Mouse (Mus musculus) forebrain, embryonic 13.5 days (tissue): ENCODE measurements around the gene Fam117a. TPM values are rescaled to one million over a fixed set of nuclear protein-coding genes. Genes with fewer than 3 reads are reported as not detected.
A peak's percentile ranks its signal among the peaks of the same experiment; 100 is the strongest.

Experiments used
- ATAC-seq: fragments of 200-750 bp; cut with Nextera tagmentation; 2 replicates; pipeline ENCODE4 v1.8.0; 2017
- H3K27ac ChIP-seq: fragments of 300-500 bp; sonication (generic); 2 replicates; pipeline ENCODE4 v1.5.1; 2015; ENCODE audit warnings: inconsistent platforms, mild to moderate bottlenecking, moderate library complexity
- H3K27me3 ChIP-seq: fragments of 300-500 bp; sonication (generic); 2 replicates; pipeline ENCODE4 v1.6.1; 2015; ENCODE audit warnings: mild to moderate bottlenecking, inconsistent platforms
- H3K36me3 ChIP-seq: fragments of 300-500 bp; sonication (generic); 2 replicates; pipeline ENCODE4 v1.6.1; 2015; ENCODE audit warnings: mild to moderate bottlenecking, inconsistent platforms; ENCODE audit not compliant: poor library complexity, severe bottlenecking
- H3K4me1 ChIP-seq: fragments of 300-500 bp; sonication (generic); 2 replicates; pipeline ENCODE4 v1.6.1; 2015; ENCODE audit warnings: inconsistent platforms
- H3K4me2 ChIP-seq: fragments of 300-500 bp; sonication (generic); 2 replicates; pipeline ENCODE4 v1.6.1; 2015; ENCODE audit warnings: inconsistent platforms, mild to moderate bottlenecking, moderate library complexity
- H3K4me3 ChIP-seq: fragments of 300-500 bp; sonication (generic); 2 replicates; pipeline ENCODE4 v1.5.1; 2015; ENCODE audit warnings: mild to moderate bottlenecking, inconsistent platforms
- H3K9ac ChIP-seq: fragments of 300-500 bp; sonication (generic); 2 replicates; pipeline ENCODE4 v1.6.1; 2015; ENCODE audit warnings: mild to moderate bottlenecking, inconsistent platforms
- H3K9me3 ChIP-seq: fragments of 300-500 bp; sonication (generic); replicated peaks from 2 replicates; pipeline ENCODE4 v1.6.1; 2016; ENCODE audit warnings: inconsistent platforms
- WGBS: fragments of 180-500 bp; shearing (Covaris S2); methylation state at CpG from one replicate; pipeline ENCODE4 v1.1.7; 2015; 5-methylcytosine and 5-hydroxymethylcytosine counted together
- polyA plus RNA-seq: library from polyadenylated mRNA; unstranded; fragments of >200 nt; fragmentation: Nextera tagmentation; extraction: Ambion mirVana; gene quantifications from 2 replicates; pipeline ENCODE4 v1.2.1, GENCODE M21; 2015

Fam117a gene
- polyA plus RNA-seq, 1 experiment from 2014 or later: 3.0 TPM

DNA sequence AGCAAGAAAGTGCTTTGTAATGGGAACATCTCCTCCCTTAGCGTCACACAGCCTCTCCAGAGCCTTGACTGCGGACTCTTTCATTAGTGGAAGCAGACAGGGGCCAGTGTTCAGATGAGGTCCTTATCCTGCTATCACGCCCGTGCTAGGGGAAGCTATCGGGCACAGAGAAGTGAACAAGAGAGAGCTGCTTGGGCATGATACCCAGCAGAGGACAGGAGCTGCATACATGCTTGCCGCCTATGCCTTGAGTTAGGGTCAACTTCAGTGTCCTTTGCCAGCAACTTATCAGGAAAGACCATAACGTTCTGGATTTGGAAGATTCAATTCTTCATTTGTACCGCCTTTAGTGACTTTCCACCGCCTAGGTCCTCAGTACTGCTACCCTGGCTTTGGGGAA lies 3.0 kb upstream of the Fam117a start:
- no peaks in the 10 kb centered on the region for H3K36me3 ChIP-seq
- WGBS: 84% methylated on average over 9 of the region's 9 CpGs
- H3K9ac ChIP-seq: no peak overlapping the region
- no peaks in the 10 kb centered on the region for H3K9me3 ChIP-seq
- no peak overlapping the region for H3K4me2 ChIP-seq
- no peak overlapping the region for H3K27ac ChIP-seq
- H3K4me1 ChIP-seq: peaks cover 7% of the 10 kb centered on the region; the same call in 1 of the 2 replicates
- ATAC-seq: no peak
- peaks cover 9% of the 10 kb centered on the region for H3K27me3 ChIP-seq
- H3K4me3 ChIP-seq: no peak overlapping the region

DNA sequence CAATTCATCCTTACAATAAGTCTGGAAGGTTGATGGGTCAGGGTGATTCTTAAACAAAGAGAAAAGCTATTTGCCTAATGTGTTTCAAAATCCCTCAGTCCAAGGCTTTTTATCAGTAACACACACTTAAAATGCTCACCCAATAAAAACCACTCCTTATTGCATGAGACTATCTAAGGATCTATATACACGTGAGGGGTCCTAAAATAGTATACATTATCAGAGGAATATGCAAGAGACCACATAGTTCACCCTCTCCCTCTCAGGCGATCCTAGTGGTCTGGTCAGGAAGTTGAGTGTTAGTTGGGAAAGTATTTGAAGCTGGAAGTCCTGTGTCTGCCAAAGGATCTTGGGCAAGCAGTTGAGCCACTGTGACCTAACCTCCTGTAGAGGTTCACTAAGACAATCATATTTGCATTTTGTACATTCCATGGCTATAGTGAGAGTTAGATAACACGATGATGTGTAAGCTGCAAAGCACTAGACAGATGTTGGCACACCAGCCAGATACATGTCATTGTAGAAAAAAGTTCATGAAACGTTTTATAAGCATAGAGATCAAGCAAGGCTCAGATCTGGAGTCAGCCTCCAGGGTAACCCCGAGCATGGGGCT lies 2.3 kb upstream of the Fam117a start:
- Histone ChIP-seq H3K4me2 (no peak overlapping the region), H3K4me1 (peaks cover 12% of the 10 kb centered on the region)
- WGBS: 63% methylated on average over 5 of the region's 5 CpGs

DNA sequence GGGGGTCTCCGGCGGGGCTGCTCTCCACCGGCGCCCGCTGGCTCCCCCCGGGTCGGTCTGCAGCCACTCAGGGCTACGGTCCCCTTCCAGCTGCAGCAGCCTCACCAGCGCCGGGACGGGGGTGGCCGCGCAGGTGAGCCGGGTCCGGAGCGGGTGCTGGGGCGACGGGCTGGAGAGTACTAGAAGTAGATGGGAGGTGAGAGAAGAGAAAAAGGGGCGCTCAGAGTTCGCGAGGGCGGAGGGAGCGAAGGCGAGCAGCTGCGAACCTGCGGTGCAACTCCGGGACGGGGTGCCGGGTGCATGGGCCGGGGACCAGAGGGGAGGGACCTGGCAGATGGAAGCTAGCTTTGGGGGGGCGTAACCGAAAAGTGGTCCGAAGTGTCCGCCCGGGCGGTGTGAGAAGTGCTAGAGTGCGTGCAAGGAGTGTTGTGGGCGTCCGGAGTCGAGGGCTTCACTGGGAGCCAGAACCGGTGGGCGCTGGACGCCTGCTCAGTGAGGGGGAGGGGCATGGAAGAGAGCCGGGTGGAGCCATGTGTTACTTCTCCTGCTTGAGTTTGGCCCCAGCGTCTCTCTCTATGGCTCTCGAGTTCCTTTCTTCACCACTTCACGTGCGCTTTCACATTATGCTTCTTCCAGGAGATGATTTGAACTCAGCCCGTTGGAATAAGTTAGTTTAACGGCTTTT lies 453 bp downstream of the Fam117a start:
- Histone ChIP-seq H3K36me3 (no peaks in the 10 kb centered on the region), H3K27ac (no peak overlapping the region), H3K4me1 (peaks cover 16% of the 10 kb centered on the region), H3K4me3 (peak overlapping the region; percentile 83), H3K4me2 (peak overlapping the region; percentile 88), H3K9me3 (no peaks in the 10 kb centered on the region), H3K27me3 (peaks cover 9% of the 10 kb centered on the region), H3K9ac (peak overlapping the region; percentile 80)
- 1% methylated on average over 48 of the region's 50 CpGs for WGBS
- peak; percentile 75 for ATAC-seq

More for the DNA sequence above, 2.3 kb upstream of the Fam117a start:
- H3K4me3 ChIP-seq: no peak overlapping the region
- no peaks in the 10 kb centered on the region for H3K36me3 ChIP-seq
- no peak overlapping the region for H3K27ac ChIP-seq
- H3K27me3 ChIP-seq: peaks cover 9% of the 10 kb centered on the region
- H3K9ac ChIP-seq: no peak overlapping the region
- H3K9me3 ChIP-seq: no peaks in the 10 kb centered on the region
- ATAC-seq: no peak

DNA sequence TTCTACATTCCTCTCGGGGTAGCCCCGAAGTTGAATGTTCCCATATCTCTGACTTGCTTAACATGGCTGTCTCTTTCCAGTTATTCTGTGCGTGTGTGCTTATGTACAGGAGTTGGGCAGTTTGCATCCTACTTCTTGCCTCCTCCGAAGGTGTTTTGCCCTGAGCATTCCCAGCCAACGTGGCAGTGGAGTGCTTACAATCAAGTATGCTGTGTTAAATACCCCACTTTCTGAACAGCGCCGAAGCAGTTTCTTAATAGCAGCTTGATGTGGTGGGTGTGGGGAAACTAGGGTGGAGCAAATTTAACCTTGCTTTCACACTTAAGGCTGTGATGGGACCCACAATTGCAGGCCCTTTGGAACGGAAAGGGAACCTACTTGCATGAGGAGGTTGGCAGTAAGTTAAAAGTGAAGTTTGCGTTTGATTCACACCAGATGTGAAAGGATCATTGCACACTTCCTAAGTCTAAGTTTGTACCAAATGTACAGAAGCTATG lies 1.1 kb downstream of the Fam117a start:
- WGBS: 31% methylated on average over 9 of the region's 9 CpGs
- Histone ChIP-seq H3K4me1 (peaks cover 16% of the 10 kb centered on the region), H3K27ac (no peak overlapping the region), H3K4me2 (peak overlapping the region; percentile 88), H3K36me3 (no peaks in the 10 kb centered on the region), H3K9ac (peak overlapping the region; percentile 80; the same call in 1 of the 2 replicates), H3K27me3 (peaks cover 9% of the 10 kb centered on the region), H3K4me3 (peak overlapping the region; percentile 83), H3K9me3 (no peaks in the 10 kb centered on the region)
- no peak for ATAC-seq

DNA sequence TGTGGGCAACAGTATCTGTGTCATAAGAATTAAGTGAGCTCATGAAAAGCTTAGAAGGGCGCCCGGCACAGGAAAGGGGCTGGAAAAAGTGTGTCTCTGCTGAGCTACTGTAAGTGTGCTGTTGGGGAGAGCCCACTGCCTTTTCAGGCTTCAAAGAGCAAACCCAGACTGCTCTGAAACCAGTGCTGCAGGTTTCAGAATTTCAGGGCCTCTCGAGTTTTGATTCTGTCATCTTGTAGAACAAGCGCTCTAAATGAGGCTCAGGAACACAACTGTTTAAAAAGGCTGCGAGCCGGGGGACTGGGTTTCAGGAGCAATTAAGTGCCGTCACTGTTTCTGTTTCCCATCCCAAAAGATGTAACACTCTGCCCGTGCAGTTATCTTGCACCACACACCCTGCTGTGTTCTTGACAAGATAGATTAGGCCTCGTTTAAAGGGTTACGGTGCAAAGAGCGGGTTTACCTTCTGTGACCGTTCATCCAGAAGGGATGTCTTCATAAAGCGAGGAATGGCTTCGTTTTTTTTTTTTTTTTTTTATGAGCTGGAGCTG lies 2.7 kb downstream of the Fam117a start:
- ATAC-seq: no peak
- Histone ChIP-seq H3K4me2 (peak overlapping the region; percentile 34), H3K27ac (no peak overlapping the region), H3K9ac (0 out of 2 replicates have a peak overlapping the region, but pooled peaks have one; percentile 1), H3K4me1 (peaks cover 16% of the 10 kb centered on the region), H3K36me3 (no peaks in the 10 kb centered on the region), H3K27me3 (peaks cover 9% of the 10 kb centered on the region), H3K9me3 (no peaks in the 10 kb centered on the region), H3K4me3 (no peak overlapping the region)
- 11% methylated on average over 14 of the region's 14 CpGs for WGBS

DNA sequence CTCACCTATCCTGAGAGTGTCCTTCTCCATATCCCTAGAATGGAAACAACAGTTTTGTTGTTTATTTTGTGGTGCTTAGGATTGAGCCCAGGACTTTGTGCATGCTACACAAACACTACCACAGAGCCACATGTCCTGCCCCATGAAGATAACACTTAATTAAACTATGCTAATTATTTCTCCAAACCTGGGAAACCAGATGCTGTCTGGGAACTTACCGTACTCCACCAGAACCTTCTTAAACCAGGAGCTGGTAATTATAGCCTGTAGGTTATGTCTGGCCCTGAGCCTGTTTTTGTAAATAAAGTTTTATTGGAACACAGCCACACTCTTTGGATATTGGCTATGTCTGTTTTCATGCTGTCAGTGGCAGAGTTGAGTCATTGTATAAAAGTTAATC lies 3.4 kb downstream of the Fam117a start:
- 58% methylated on average over 1 of the region's 1 CpGs for WGBS
- H3K4me3 ChIP-seq: no peak overlapping the region
- no peaks in the 10 kb centered on the region for H3K36me3 ChIP-seq
- H3K27me3 ChIP-seq: peaks cover 9% of the 10 kb centered on the region
- H3K9ac ChIP-seq: no peak overlapping the region
- peaks cover 16% of the 10 kb centered on the region for H3K4me1 ChIP-seq
- ATAC-seq: no peak
- no peaks in the 10 kb centered on the region for H3K9me3 ChIP-seq
- no peak overlapping the region for H3K27ac ChIP-seq
- no peak overlapping the region for H3K4me2 ChIP-seq

DNA sequence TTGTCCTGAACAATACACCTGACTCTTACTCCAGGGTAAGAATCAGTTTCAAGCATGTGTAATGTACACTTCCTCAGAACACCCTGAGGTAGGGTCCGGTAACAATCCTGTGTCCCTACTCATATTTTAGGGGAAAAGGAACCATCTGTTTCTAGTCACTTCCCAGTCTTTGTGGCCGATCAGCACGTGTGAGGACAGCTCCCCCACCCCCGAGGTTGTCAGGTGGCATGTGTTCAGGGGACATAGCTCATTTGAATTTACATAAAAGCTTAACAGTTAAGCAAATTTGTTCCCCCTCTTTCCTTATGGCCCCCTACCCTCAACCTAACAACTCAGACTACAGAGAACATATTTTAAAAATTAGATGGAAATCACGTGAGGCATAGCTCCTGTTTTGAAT lies 3.8 kb downstream of the Fam117a start:
- H3K36me3 ChIP-seq: no peaks in the 10 kb centered on the region
- no peak overlapping the region for H3K9ac ChIP-seq
- no peak overlapping the region for H3K27ac ChIP-seq
- peaks cover 9% of the 10 kb centered on the region for H3K27me3 ChIP-seq
- no peak overlapping the region for H3K4me3 ChIP-seq
- 48% methylated on average over 5 of the region's 5 CpGs for WGBS
- H3K4me1 ChIP-seq: peaks cover 16% of the 10 kb centered on the region
- no peak for ATAC-seq
- no peaks in the 10 kb centered on the region for H3K9me3 ChIP-seq
- H3K4me2 ChIP-seq: no peak overlapping the region

DNA sequence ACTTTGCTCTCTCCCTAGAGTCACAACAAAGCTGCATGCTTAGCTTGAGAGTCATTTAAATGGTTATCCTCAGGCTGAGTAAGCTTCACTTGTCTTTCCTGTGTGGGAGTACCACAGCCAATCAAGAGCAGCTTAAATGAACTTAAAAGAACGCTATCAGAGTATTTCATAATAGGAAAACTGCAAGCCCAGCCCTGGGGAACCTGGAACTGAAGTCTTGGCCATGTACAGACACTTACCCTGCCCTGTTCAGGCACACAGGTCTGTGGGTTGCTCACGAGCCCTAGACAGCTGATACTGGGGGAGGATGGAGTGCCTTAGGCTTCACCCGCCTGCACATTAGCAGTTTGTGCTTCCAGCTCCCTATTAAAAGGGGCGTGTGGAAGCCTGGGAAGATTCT lies 6.4 kb downstream of the Fam117a start:
- Histone ChIP-seq H3K9me3 (no peaks in the 10 kb centered on the region), H3K4me3 (no peak overlapping the region), H3K27ac (no peak overlapping the region), H3K4me1 (peaks cover 8% of the 10 kb centered on the region), H3K4me2 (no peak overlapping the region), H3K27me3 (peaks cover 4% of the 10 kb centered on the region), H3K9ac (no peak overlapping the region), H3K36me3 (no peaks in the 10 kb centered on the region)
- no peak for ATAC-seq
- WGBS: 65% methylated on average over 4 of the region's 4 CpGs

DNA sequence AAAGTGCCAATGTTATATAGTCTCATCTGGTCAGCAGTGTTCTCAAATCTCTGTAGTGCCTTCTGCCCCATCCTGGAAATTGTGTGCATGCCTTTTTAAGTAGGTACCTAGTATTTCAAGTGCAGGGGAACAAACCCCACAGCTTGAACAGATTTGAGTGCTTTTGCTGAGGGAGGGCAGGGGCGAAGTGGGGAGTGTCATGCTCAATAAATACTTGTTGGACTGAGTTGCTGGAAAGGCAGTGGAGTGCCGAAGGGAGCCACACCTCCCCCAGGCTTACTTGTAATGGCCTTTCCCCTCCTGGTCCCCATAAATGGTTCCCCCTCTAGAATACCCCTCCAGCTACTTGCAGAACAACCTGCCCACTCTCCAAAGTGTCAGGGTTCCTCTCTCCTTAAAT lies 7.4 kb downstream of the Fam117a start:
- H3K27me3 ChIP-seq: no peaks in the 10 kb centered on the region
- no peak overlapping the region for H3K27ac ChIP-seq
- 0 out of 2 replicates have a peak, but pooled peaks cover 6% of the 10 kb centered on the region for H3K36me3 ChIP-seq
- WGBS: 71% methylated on average over 2 of the region's 2 CpGs
- no peak overlapping the region for H3K4me3 ChIP-seq
- no peak for ATAC-seq
- no peaks in the 10 kb centered on the region for H3K9me3 ChIP-seq
- peaks cover 7% of the 10 kb centered on the region for H3K4me1 ChIP-seq
- H3K9ac ChIP-seq: no peak overlapping the region
- H3K4me2 ChIP-seq: no peak overlapping the region

DNA sequence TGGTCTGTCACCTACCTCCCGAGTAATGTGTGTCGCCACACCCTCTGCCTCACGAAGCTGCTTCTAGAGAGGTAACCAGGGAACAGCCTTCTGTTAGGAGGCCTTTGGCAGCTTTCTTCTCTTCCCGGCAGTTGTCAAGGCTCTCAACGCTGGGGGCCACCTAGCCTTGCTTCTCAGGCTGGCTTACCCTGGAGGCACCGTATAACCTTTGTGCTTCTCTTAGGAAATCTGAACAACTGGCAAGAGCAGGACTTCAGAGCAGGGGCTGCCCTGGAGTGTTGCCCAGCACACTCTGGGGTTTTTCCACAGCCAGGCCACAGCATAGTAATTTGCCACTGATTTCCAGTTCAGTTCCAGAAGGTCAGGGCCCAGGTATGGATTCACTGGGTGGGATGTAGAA lies 13.5 kb downstream of the Fam117a start:
- 73% methylated on average over 6 of the region's 6 CpGs for WGBS
- no peaks in the 10 kb centered on the region for H3K9me3 ChIP-seq
- H3K4me2 ChIP-seq: no peak overlapping the region
- no peak overlapping the region for H3K9ac ChIP-seq
- 0 out of 2 replicates have a peak, but pooled peaks cover 6% of the 10 kb centered on the region for H3K36me3 ChIP-seq
- ATAC-seq: no peak
- no peaks in the 10 kb centered on the region for H3K27me3 ChIP-seq
- H3K27ac ChIP-seq: no peak overlapping the region; the same call in 1 of the 2 replicates
- H3K4me3 ChIP-seq: no peak overlapping the region
- H3K4me1 ChIP-seq: no peaks in the 10 kb centered on the region

DNA sequence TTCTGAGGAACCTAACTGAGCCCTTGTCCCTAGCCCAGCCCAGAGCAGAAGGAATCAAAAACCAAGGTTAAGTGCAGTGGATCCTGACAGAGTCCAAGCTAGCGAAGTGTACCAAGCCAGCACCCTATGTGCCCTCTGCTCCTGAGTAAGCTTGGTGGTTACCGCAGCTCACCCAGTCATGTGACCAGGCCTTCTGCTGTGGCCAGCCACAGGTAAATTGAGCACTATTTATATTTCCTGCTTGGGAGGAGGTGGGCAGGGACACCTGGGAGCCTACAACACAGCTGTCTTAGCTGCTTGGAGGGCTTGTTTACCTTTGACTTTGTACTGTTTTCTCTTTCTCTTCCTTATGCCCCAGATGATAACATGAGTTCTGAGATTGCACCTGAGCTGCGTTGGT lies 14.1 kb downstream of the Fam117a start:
- 89% methylated on average over 3 of the region's 3 CpGs for WGBS
- no peak for ATAC-seq
- H3K9me3 ChIP-seq: no peaks in the 10 kb centered on the region
- no peak overlapping the region for H3K4me3 ChIP-seq
- H3K4me1 ChIP-seq: no peaks in the 10 kb centered on the region
- 0 out of 2 replicates have a peak, but pooled peaks cover 6% of the 10 kb centered on the region for H3K36me3 ChIP-seq
- H3K4me2 ChIP-seq: no peak overlapping the region
- no peak overlapping the region for H3K9ac ChIP-seq
- no peak overlapping the region for H3K27ac ChIP-seq
- no peaks in the 10 kb centered on the region for H3K27me3 ChIP-seq

DNA sequence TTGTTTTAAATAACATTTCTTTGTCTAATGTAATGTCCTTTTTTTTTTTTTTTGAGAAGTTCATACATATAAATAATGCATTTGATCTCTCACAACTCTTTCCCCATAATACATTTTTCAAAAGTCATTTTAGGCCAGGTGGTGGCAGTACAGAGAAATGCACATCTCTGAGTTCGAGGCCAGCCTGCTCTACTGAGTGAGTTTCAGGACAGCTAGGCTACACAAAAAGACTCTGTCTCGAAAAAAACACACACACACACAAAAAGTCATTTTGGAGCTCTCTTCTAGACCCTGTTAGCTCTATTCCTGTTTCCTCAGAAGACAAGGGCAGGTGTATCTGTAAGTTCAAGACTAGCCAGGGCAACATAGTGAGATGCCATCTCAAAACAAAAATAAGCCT lies 15.9 kb downstream of the Fam117a start:
- 0 out of 2 replicates have a peak, but pooled peaks cover 6% of the 10 kb centered on the region for H3K36me3 ChIP-seq

More for the DNA sequence above, 15.9 kb downstream of the Fam117a start:
- Histone ChIP-seq H3K9ac (no peak overlapping the region), H3K27me3 (no peaks in the 10 kb centered on the region), H3K4me2 (no peak overlapping the region), H3K4me1 (peaks cover 8% of the 10 kb centered on the region; the same call in 1 of the 2 replicates), H3K4me3 (no peak overlapping the region), H3K9me3 (no peaks in the 10 kb centered on the region), H3K27ac (no peak overlapping the region)
- ATAC-seq: no peak
- 79% methylated on average over 2 of the region's 2 CpGs for WGBS
